Mouse (Mus musculus): Measurements from ENCODE around the gene Irf6. TPM values are rescaled to one million over a fixed set of nuclear protein-coding genes. Genes with fewer than 3 reads are reported as not detected.

The Irf6 gene
- 6.5 and 9.7 TPM in 2 replicates for polyA plus RNA-seq (2015; fragmentation: Nextera tagmentation; extraction: Ambion mirVana)

DNA sequence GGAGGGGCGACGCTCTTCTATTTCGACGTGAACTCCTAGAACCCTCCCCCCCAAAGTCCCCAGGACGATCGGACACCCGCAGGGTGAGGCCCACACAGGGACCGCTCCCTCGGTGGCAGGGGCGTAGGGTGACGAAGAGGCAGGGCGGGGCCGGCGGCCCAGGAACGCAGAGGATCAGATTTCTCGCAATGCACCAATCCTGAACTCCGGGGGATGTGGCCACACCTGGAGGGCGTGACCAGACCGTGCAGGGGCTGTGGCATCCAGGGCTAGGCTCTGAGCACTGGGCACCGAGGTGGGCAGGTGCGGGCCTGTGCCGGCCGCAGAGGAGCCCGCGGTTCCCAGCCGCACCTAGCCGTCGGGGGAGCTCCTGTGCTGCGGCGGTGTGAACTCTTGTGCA lies at the start of gene Irf6:
Gene Irf6, plus strand, starts transcription at position 240 of the 400 bp plus-strand sequence.
- Histone ChIP-seq H3K27me3 (ENCODE audit: insufficient read depth, low read length) (peaks cover 15% of the 10 kb centered on the region; the same call in 1 of the 2 replicates), H3K36me3 (replicated peaks; ENCODE audit: insufficient read depth, low read length) (no peaks in the 10 kb centered on the region), H3K4me3 (ENCODE audit: low read depth, low read length) (peak within 1 kb of the TSS; percentile 56), H3K27ac (ENCODE audit: low read depth) (peak within 1 kb of the TSS; percentile 46), H3K4me2 (ENCODE audit: low read depth, low read length) (peak within 1 kb of the TSS; percentile 68), H3K9me3 (ENCODE audit: low read length) (no peaks in the 10 kb centered on the region), H3K9ac (replicated peaks) (peak within 1 kb of the TSS; percentile 39), H3K4me1 (ENCODE audit: insufficient read depth) (peaks cover 26% of the 10 kb centered on the region)
- ATAC-seq (peak; percentile 92), DNase-seq (peak; percentile 79)
- TF ChIP-seq EP300 (IDR thresholded peaks at IDR 0.05; ENCODE audit: low read depth) (no peak), CTCF (IDR thresholded peaks at IDR 0.05; ENCODE audit: low read depth) (no peak)
- 3% methylated on average over 30 of the region's 30 CpGs for WGBS (ENCODE audit: insufficient replicate concordance)

DNA sequence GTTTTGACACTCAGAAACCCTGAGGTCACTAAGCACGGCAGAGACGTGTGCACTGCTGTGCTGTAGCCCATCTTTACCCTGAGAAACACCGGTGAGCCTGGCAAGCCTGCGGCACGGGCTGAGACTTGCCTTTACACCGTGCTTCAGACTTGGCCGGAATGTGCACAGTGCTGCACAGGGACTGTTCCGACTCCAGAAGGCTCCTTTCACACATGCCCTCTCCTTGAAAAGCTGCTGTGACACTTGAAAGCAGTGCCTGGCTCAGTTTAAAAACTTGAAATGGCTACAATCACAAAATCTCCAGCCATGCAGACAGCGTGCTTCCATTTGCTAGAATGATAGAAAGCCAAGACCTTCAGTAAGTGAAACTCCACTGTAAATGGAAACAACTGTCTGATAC lies 40.8 kb upstream of the Irf6 start:
- Histone ChIP-seq H3K4me2 (ENCODE audit: low read depth, low read length) (no peak overlapping the region), H3K9ac (replicated peaks) (no peak overlapping the region), H3K9me3 (ENCODE audit: low read length) (no peaks in the 10 kb centered on the region), H3K4me3 (ENCODE audit: low read depth, low read length) (no peak overlapping the region), H3K27ac (ENCODE audit: low read depth) (no peak overlapping the region), H3K4me1 (ENCODE audit: insufficient read depth) (no peaks in the 10 kb centered on the region), H3K36me3 (replicated peaks; ENCODE audit: insufficient read depth, low read length) (peaks cover 71% of the 10 kb centered on the region), H3K27me3 (ENCODE audit: insufficient read depth, low read length) (no peaks in the 10 kb centered on the region)
- WGBS (ENCODE audit: insufficient replicate concordance): 89% methylated on average over 9 of the region's 9 CpGs
- ATAC-seq: no peak
- no peak for DNase-seq
- TF ChIP-seq EP300 (IDR thresholded peaks at IDR 0.05; ENCODE audit: low read depth) (no peak), CTCF (IDR thresholded peaks at IDR 0.05; ENCODE audit: low read depth) (no peak)

- H3K36me3 ChIP-seq (replicated peaks; ENCODE audit: insufficient read depth, low read length): peaks cover 63% of the 10 kb centered on the region
- 77% methylated on average over 7 of the region's 7 CpGs for WGBS (ENCODE audit: insufficient replicate concordance)
- no peak for ATAC-seq
Measured at GRCm38 (mm10) chr1:193122793-193123192, 30.1 kb upstream of the Irf6 start.

DNA sequence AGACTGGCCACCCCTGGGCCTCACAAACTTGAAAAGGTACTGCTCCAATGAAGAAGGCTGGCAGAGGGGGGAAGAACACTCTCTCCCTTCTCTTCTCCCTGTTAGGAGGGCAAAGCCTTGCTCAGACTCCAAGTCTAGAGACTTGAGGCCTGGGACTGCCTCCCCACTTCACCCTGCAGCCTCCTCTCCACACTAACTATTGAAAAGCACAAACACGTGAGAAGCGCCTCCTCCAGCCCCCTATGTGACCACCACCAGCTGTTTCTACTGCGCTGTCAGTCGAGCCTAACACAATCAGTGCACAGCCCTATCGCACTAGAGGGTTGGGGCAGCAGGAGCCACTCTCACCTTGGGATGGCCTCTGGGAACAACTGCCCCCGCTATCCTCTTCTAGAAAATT lies 29.6 kb upstream of the Irf6 start:
- no peaks in the 10 kb centered on the region for H3K27me3 ChIP-seq (ENCODE audit: insufficient read depth, low read length)
- WGBS (ENCODE audit: insufficient replicate concordance): 89% methylated on average over 6 of the region's 6 CpGs
- no peaks in the 10 kb centered on the region for H3K9me3 ChIP-seq (ENCODE audit: low read length)
- no peaks in the 10 kb centered on the region for H3K4me1 ChIP-seq (ENCODE audit: insufficient read depth)
- TF ChIP-seq CTCF (IDR thresholded peaks at IDR 0.05; ENCODE audit: low read depth): no peak
- no peak for TF ChIP-seq EP300 (IDR thresholded peaks at IDR 0.05; ENCODE audit: low read depth)
- no peak overlapping the region for H3K9ac ChIP-seq (replicated peaks)
- no peak overlapping the region for H3K27ac ChIP-seq (ENCODE audit: low read depth)
- DNase-seq (no peak), ATAC-seq (no peak)
- no peak overlapping the region for H3K4me3 ChIP-seq (ENCODE audit: low read depth, low read length)
- H3K4me2 ChIP-seq (ENCODE audit: low read depth, low read length): no peak overlapping the region
- peaks cover 63% of the 10 kb centered on the region for H3K36me3 ChIP-seq (replicated peaks; ENCODE audit: insufficient read depth, low read length)

More at GRCm38 (mm10) chr1:193122793-193123192, 30.1 kb upstream of the Irf6 start:
- Histone ChIP-seq H3K4me2 (ENCODE audit: low read depth, low read length) (no peak overlapping the region), H3K27me3 (ENCODE audit: insufficient read depth, low read length) (no peaks in the 10 kb centered on the region), H3K4me3 (ENCODE audit: low read depth, low read length) (no peak overlapping the region), H3K4me1 (ENCODE audit: insufficient read depth) (no peaks in the 10 kb centered on the region), H3K27ac (ENCODE audit: low read depth) (no peak overlapping the region), H3K9me3 (ENCODE audit: low read length) (no peaks in the 10 kb centered on the region), H3K9ac (replicated peaks) (no peak overlapping the region)
- TF ChIP-seq CTCF (IDR thresholded peaks at IDR 0.05; ENCODE audit: low read depth) (no peak), EP300 (IDR thresholded peaks at IDR 0.05; ENCODE audit: low read depth) (no peak)
- no peak for DNase-seq

- no peaks in the 10 kb centered on the region for H3K9me3 ChIP-seq (ENCODE audit: low read length)
Measured at GRCm38 (mm10) chr1:193125835-193126234, 27.1 kb upstream of the Irf6 start.

DNA sequence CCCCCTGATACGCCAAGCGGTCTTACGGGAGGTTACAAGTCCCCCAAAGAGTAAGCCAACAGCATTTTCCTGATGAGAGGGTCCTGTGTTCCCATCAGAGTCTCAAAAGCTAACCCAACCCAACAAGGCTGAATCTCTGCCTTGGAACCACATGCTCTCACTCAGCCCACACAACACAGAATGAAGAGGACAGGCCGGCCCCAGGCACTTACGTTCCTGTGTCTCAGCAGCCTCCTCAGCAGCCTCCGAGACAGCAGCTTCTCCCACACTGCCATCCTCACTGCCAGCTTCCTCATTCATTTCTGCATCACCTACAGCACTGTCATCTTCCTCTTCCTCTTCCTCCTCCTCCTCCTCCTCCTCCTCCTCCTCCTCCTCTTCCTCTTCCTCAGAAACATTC lies 24.9 kb upstream of the Irf6 start:
- 84% methylated on average over 6 of the region's 6 CpGs for WGBS (ENCODE audit: insufficient replicate concordance)

More at GRCm38 (mm10) chr1:193125835-193126234, 27.1 kb upstream of the Irf6 start:
- no peaks in the 10 kb centered on the region for H3K27me3 ChIP-seq (ENCODE audit: insufficient read depth, low read length)
- ATAC-seq (no peak), DNase-seq (no peak)
- H3K9ac ChIP-seq (replicated peaks): no peak overlapping the region
- 74% methylated on average over 4 of the region's 4 CpGs for WGBS (ENCODE audit: insufficient replicate concordance)
- peaks cover 45% of the 10 kb centered on the region for H3K36me3 ChIP-seq (replicated peaks; ENCODE audit: insufficient read depth, low read length)
- TF ChIP-seq CTCF (IDR thresholded peaks at IDR 0.05; ENCODE audit: low read depth): peak; percentile 33; the same call in 1 of the 2 replicates
- no peak for TF ChIP-seq EP300 (IDR thresholded peaks at IDR 0.05; ENCODE audit: low read depth)
- H3K4me3 ChIP-seq (ENCODE audit: low read depth, low read length): no peak overlapping the region
- H3K4me1 ChIP-seq (ENCODE audit: insufficient read depth): 0 out of 2 replicates have a peak, but pooled peaks cover 7% of the 10 kb centered on the region
- H3K4me2 ChIP-seq (ENCODE audit: low read depth, low read length): no peak overlapping the region
- no peak overlapping the region for H3K27ac ChIP-seq (ENCODE audit: low read depth)

More for the DNA sequence above, 24.9 kb upstream of the Irf6 start:
- no peak for DNase-seq
- no peak overlapping the region for H3K4me3 ChIP-seq (ENCODE audit: low read depth, low read length)
- no peak for TF ChIP-seq EP300 (IDR thresholded peaks at IDR 0.05; ENCODE audit: low read depth)
- no peak for TF ChIP-seq CTCF (IDR thresholded peaks at IDR 0.05; ENCODE audit: low read depth)
- 0 out of 2 replicates have a peak, but pooled peaks cover 10% of the 10 kb centered on the region for H3K4me1 ChIP-seq (ENCODE audit: insufficient read depth)
- no peak overlapping the region for H3K9ac ChIP-seq (replicated peaks)
- H3K4me2 ChIP-seq (ENCODE audit: low read depth, low read length): no peak overlapping the region
- no peak for ATAC-seq
- no peaks in the 10 kb centered on the region for H3K9me3 ChIP-seq (ENCODE audit: low read length)
- H3K27ac ChIP-seq (ENCODE audit: low read depth): no peak overlapping the region
- peaks cover 24% of the 10 kb centered on the region for H3K36me3 ChIP-seq (replicated peaks; ENCODE audit: insufficient read depth, low read length)
- no peaks in the 10 kb centered on the region for H3K27me3 ChIP-seq (ENCODE audit: insufficient read depth, low read length)

Data from liver, postnatal 0 days (tissue).